Mouse (Mus musculus) common myeloid progenitor, adult 5-6 weeks (primary cell): ENCODE data around the gene Vmn2r8. TPM values are rescaled to one million over a fixed set of nuclear protein-coding genes. Genes with fewer than 3 reads are reported as not detected.
A peak's percentile ranks its signal among the peaks of the same experiment; 100 is the strongest.
"Not testable (repeated sequence)": the region's sequence is repeated elsewhere in the genome, so short reads cannot be mapped to it uniquely, and the experiment has no call there.

Source experiments
- ATAC-seq: replicated peaks from 2 replicates; pipeline ENCODE4 v1.8.0; 2016; ENCODE audit warnings: low read depth, mild to moderate bottlenecking, moderate TSS enrichment, inconsistent platforms; ENCODE audit not compliant: poor library complexity, severe bottlenecking
- total RNA-seq: library from RNA; stranded (forward); fragments of 200-1000, 187-1606 nt; gene quantifications from 2 replicates; pipeline ENCODE4 v1.2.3, GENCODE M21; 2017

The Vmn2r8 gene
- total RNA-seq = not detected in 2 replicates

DNA sequence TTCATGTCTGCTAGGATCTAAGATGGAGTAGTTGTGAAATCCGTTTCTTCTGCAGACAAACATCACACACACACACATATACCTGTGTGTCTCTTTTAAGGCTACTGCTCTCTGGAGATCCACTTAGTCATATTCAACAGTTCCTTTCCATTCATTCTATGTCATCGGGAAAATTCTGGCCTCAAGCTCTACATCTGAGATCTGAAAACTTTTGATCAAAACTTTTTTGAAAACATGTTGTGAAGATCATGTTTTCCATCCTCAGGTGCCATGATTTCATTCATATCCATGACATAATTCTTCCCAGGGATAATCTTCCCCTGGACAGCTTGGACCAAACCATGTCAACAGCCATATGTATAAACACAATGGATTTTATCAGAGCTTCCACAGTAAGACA, at the start of gene Vmn2r8:
Gene Vmn2r8 (minus strand): TSS at position 101 of the 400 bp plus-strand sequence.
- not testable (repeated sequence) for ATAC-seq

DNA sequence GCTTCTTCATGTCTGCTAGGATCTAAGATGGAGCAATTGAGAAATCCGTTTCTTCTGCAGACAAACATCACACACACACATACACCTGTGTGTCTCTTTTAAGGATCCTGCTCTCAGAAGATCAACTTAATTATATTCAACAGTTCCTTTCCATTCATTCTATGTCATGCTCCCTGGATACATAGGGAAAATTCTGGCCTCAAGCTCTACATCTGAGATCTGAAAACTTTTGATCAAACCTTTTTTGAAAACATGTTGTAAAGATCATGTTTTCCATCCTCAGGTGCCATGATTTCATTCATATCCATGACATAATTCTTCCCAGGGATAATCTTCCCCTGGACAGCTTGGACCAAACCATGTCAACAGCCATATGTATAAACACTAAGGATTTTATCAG, 43.9 kb upstream of the Vmn2r8 start, which contains the start of gene Vmn2r9:
Gene Vmn2r9 (minus strand): TSS at position 101 of the 400 bp plus-strand sequence.
- not testable (repeated sequence) for ATAC-seq

DNA sequence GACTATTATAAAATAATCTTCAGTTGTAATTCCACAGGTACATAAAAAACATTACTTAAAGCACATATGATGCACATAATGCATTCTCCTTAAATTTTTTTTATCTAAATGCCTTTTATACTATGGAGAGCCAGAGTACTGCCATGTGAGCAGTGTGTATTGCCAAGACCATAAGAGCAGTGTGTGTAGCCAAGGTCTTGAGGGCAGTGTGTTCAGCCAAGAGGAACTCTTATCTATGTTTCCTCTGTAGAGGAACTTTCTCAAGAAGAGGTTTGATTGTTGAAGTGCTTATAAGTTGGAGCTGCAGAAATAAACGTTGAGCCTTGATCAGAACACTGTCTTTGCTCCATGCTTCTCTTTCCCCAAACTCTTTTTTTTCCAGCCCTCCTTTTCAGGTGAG, 40.8 kb upstream of the Vmn2r8 start:
- ATAC-seq = no peak

DNA sequence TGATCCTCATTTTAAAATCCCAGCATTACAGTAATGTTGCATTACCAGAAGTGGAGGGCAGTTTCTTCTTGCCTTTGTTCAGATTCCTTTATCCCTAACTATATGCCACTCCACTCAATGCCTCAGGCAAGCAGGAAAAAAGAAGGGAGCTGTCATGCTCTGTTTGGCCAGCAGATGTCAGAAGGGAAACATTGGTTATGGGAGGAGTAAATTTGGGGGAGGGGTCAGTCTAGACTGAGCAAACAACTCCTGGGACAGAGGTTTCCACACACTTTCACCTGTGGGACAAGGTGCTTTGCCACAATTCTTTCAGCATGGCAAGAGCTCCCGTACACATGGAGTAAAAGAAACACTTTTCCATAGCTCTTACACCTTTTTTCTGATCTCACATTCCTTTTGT, 27.5 kb upstream of the Vmn2r8 start:
- ATAC-seq = no peak

DNA sequence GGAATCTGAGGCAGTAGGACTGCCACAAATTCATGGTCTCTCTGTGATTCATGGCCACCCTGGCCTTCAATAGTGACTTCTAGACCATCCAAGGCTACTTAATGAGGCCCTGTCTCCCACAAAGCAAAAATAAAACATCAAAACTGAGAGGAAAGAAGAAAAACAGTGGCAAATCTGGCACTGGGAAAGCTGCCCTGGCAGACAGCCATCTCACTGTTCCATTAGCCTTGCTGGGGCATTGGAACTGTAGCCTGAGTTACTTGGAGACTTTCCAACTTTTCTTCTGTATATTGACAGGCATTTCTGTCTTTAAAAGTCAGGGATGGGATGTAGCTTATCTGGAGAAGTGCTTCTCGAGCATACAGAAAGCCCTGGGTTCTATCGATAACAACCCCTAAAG, 14.6 kb upstream of the Vmn2r8 start:
- no peak for ATAC-seq

DNA sequence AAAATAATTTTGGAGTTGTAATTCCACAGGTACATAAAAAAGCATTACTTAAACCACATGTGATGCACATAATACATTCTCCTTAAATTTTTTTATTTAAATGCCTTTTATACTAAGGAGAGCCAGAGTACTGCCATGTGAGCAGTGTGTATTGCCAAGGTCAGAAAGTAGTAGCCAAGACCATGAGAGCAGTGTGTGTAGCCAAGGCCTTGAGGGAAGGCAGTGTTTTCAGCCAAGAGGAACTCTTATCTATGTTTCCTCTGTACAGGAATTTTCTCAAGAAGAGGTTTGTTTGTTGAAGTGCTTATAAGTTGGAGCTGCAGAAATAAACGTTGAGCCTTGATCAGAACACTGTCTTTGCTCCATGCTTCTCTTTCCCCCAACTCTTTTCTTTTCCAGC, 5.0 kb downstream of the Vmn2r8 start:
- ATAC-seq = no peak

DNA sequence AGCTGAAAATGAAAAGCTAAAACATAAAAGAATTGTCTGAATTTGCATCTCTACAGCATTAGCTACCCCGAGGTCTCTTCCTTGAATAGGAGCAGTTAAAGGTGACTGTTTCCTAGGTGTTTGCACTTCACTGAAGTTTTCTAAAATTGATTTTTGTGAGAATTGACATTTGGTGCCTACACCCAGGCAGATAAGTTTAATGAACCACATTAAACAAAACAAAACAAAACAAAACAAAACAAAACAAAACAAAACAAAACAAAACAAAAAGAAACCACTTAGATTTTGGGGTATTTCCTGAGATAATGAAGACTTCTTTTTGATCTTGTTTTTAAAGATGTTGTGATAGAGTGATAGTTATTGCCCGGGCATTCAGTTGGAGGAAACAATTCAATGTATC, 13.4 kb downstream of the Vmn2r8 start, which contains the start of gene Tmed11:
Gene Tmed11 (minus strand): TSS at position 101 of the 400 bp plus-strand sequence.
- not testable (repeated sequence) for ATAC-seq

DNA sequence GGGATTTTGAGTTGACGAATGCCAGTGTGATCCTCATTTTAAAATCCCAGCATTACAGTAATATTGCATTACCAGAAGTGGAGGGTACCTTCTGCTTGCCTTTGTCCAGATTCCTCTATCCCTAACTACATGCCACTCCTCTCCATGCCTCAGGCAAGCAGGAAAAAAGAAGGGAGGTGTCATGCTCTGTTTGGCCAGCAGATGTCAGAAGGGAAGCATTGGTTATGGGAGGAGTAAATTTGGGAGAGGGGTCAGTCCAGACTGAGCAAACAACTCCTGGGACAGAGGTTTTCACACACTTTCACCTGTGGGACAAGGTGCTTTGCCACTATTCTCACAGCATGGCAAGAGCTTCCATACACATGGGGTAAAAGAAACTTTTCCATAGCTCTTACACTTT, 18.3 kb downstream of the Vmn2r8 start:
- ATAC-seq = not testable (repeated sequence)

DNA sequence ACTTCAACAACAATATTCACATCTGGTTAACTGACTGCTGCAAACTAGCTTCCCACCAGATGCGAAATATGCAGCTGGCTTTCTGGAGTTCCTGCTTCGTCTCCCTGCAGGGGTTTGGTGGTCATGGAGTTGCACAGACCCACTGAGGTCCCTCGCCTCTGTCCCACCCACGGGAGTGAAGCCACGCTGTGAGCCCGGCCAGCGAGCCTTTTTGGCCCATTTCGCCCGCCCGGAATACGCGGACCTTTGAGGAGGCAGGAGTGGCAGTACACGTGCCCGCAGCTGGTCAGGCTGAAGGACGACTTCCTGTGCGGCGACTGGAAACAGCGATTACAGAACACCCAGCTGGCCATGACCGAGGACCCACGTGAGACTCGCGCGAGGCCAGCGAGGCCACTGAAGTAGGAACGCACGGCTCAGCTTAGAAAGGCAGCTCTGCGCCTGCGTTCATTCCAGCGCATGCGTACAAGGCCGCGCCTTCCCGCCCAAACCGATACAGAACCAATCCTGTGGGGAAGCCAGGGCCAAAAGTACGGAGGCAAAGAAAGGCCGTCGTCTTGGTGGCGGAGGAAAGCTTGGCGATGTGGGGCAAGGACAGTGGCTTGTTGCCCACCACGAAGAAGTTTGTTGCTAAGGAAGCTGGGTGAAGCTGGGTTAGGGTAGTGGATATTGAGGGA, 33.9 kb downstream of the Vmn2r8 start, which contains the start of gene Rnf212:
Gene Rnf212 (minus strand): TSS at position 353 of the 677 bp plus-strand sequence.
- no peak for ATAC-seq

DNA sequence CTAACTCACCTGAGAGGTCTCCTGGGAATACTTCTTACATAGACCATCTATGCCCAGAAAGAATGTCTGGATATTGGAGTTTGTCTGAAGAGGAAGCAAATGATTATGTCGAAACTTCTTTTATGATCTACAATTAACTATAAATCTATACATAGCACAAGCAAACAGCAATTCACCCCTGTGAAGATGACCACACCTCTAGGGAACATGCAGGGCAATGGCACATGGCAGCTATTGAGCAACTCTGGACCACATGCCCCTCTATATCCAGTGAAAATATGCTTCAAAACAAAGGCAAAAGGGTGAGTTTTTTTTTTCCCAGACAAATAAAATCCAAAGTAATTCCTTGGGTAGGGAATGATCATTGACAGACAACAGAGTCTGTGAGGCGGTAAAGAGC, 48.6 kb downstream of the Vmn2r8 start:
- no peak for ATAC-seq

DNA sequence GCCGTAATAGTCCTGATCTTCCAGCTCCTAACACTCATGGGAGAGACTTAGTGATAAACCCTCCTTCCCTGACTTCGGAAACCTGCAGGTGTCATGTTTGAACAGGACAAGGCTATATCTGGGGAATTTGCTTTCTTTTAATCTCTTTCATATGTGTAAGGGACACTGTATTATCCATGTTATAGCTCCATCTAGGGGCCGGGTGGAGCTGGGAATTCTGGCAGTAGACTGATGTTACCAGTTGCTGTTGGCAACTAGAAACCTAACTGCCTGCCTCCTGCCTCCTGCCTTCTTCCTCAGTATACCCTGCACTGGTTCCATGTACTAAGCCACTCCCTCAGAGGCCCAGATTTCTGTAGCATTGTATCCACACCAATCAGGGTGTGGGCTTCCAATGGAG, 50.3 kb downstream of the Vmn2r8 start:
- ATAC-seq = no peak

DNA sequence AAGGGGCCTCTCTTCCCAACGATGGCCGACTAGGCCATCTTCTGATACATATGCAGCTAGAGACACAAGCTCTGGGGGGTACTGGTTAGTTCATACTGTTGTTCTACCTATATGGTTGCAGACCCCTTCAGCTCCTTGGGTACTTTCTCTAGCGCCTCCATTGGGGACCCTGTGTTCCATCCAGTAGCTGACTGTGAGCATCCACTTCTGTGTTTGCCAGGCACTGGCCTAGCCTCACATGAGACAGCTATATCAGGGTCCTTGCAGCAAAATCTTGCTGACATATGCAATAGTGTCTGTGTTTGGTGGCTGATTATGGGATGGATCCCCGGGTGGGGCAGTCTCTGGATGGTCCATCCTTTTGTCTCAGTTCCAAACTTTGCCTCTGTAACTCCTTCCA, 57.4 kb downstream of the Vmn2r8 start:
- ATAC-seq = not testable (repeated sequence)

DNA sequence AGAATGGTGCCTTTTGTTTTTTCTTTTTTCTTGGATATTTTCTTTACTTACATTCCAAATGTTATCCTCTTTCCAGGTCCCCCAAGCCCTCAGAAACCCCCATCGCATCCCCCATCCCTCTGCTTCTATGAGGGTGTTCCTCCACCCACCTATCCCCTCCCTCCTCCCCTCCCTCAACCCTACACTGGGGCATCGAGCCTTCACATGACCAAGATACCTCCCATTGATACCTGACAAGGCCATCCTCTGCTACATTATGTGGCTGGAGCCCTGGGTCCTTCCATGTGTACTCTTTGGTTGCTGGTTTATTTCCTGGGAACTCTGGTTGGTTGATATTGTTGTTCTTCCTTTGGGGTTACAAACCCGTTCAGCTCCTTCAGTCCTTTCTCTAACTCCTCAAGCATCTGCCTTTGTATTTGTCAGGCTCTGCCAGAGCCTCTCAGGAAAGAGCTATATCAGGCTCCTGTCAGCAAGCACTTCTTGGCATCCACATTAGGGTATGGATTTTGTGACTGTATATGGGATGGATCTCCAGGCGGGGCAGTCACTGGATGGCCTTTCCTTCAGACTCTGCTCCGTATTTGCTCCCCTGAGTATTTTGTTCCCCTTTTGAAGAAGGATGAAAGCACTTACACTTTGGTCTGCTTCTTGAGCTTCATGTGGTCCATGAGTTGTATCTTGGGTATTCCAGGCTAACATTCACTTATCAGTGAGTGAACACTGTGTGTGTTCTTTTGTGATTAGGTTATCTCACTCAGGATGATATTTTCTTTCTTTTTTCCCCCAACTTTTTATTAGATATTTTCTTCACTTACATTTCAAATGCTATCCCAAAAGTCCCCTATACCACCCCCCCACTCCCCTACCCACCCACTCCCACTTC, 58.1 kb downstream of the Vmn2r8 start:
- ATAC-seq = no peak

DNA sequence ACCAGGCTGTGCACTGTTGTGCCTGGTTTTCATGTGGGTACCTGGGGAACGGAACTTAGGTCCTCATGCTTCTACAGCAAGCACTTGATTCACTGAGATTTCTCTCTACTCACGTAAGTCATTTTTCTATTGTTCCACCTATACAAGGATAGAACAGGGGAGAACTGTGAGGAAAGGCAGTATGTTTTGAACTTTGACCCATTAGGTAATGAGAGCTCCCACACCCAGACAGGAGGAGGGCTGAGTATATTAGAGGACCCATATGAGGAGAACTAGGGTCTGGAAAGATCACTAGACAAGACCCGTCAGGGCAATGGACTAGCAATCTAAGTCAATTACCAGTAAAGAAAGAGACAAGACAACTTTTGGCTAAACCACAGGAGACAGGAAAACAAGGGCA, 64.0 kb downstream of the Vmn2r8 start:
- ATAC-seq = no peak

DNA sequence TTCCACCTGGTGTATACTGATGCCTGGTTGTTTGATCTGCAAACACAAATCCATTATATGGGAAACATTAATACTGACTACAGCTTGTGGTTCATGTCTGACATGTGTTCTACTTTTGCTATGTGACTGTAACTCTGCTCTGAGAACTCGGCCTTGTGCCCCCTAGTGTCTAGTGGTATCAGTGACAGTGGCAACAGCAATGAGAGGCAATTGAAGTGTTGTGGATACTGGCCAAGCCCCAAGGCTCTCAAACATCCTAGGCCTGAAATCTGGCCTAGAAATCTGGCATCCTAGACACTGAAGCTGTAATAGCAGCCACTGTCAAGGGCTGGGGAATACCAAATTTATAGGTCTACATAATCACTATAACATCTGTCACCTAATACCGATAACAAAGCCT, 64.8 kb downstream of the Vmn2r8 start:
- 0 out of 2 replicates have a peak, but pooled peaks have one; percentile 50 for ATAC-seq

DNA sequence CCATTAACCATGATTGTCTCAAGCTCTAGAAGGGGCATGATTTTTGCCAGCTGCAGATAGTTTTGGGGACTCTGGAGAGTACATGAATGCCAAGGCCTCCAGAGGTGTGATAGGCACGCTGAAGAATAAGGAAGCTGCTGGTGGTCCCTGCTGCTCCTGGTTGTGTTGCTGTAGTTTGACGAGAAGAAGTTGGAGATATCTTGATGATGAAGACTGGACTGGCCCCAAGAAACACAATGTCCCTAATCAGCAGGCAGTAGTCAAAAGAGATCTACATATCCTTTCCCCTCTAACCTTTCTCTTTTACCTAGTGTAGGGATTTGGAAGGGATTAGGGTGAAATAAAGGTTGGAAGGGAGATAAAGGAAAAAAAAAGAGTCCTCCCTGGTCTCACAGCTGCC, 66.1 kb downstream of the Vmn2r8 start:
- no peak for ATAC-seq

DNA sequence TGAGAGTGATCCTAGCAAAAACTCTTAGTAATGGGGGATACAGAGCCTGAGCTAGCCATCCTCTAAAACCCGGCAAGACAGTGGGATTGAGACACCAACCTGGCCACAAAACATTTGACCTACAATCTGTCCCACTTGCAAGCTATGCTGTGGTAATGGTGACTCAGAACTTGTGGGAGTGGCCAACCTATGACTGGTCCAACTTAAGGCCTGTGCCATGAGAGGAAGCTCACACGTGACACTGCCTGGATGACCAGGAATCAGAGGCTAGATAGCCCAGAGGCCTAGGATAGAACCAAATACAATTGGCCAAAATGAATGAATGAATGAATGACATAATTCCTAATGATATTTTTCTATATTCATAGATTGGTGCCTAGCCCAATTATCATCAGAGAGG, 66.8 kb downstream of the Vmn2r8 start:
- ATAC-seq = no peak
